In the genomic region with DNA sequence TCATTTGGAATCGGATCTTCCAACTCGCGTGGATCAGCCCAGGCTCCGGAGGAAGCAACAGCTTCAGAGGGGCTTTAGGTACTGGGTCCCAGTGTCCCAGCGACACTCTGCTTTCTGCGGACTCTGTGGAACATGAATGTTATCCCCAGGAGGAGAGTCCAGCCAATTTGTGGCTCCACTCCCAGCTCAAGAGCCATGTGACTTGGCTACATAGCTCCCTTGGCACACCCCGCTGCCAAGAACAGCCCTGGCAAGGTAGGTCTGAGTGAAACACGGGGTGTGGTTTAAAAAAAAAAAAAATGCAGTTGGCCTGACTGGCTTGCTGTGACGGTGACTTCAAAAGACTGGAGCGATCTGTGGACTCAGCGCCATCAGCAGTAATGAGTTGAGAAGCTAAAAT, we compare ENCODE assay signal across 9 mouse cellular contexts. TPM values are rescaled to one million over a fixed set of nuclear protein-coding genes. Genes with fewer than 3 reads are reported as not detected.
DNase-seq lines count a peak whose midpoint lies in the region; ATAC-seq lines count a peak whose summit lies in the region.
"Had no signal": no experiment of that assay in that cellular context is flagged by ENCODE, and none has a peak within 500 bp of the region (broad histone marks: within the 10 kb centered on the region; RNA-seq: fewer than 3 reads in every experiment).

No protein-coding gene starts in this region.

- no peak for ATAC-seq in heart, embryonic 12.5 days (ENCODE audit: insufficient number of reproducible peaks, low FRiP score)

- H3K36me3 ChIP-seq in heart, embryonic 12.5 days = no peaks in the 10 kb centered on the region

- WGBS in heart, embryonic 12.5 days = 79% methylated on average over 11 of the region's 11 CpGs

- no peak overlapping the region for H3K27ac ChIP-seq in heart, embryonic 12.5 days (ENCODE audit: poor library complexity, severe bottlenecking)
- H3K27ac ChIP-seq: macrophage had no signal

- H3K9ac ChIP-seq in heart, embryonic 12.5 days = no peak overlapping the region

- no peak overlapping the region for H3K4me3 ChIP-seq in heart, embryonic 12.5 days

- no peak overlapping the region for H3K4me2 ChIP-seq in heart, embryonic 12.5 days

- no peaks in the 10 kb centered on the region for H3K27me3 ChIP-seq in heart, embryonic 12.5 days (replicated peaks)

- no peaks in the 10 kb centered on the region for H3K9me3 ChIP-seq in heart, embryonic 12.5 days (replicated peaks)

- no peaks in the 10 kb centered on the region for H3K4me1 ChIP-seq in heart, embryonic 12.5 days (replicated peaks)

- peak; percentile 99 for DNase-seq in heart, adult 11 months
- DNase-seq in adrenal gland, postnatal 25 days = peak; percentile 77
- peak; percentile 92 to 96 for DNase-seq in gastrocnemius, adult 8-10 months (ENCODE audit: low spot score in 2 of 2)
- DNase-seq in kidney, postnatal 25 days = peak; percentile 89 to 96
- peak; percentile 91 for DNase-seq in lung, postnatal 25 days (ENCODE audit: low spot score)
- peak; percentile 59 for DNase-seq in urinary bladder, adult 2 months (ENCODE audit: low spot score)
- no peak for DNase-seq in retina, postnatal 1 day

RNA-seq across cellular contexts. Expression of gene Arid1b, which starts 19.4 kb away (rescaled TPM):
- polyA plus RNA-seq in heart, embryonic 12.5 days (2016; fragmentation: Nextera tagmentation; extraction: Ambion mirVana) = 8.1 and 8.7 TPM in 2 replicates
- total RNA-seq in adrenal gland, postnatal 25 days (2021) = 85.8 and 86.1 TPM in 2 replicates
- 10 to 100 TPM; 30.8 to 35.6 (median 33.9) TPM for total RNA-seq in gastrocnemius, adult 8-10 months (2022)
- polyA plus RNA-seq in urinary bladder, adult 2 months (2012; rRNA removed) = 10.8 and 19.0 TPM in 2 replicates
